Mouse (Mus musculus) urinary bladder, postnatal 4 days (tissue): ENCODE measurements around the gene Mrpl45.
"Not testable (repeated sequence)": the region's sequence is repeated elsewhere in the genome, so short reads cannot be mapped to it uniquely, and the experiment has no call there.

ENCODE experiments used
- DNase-seq, 2 experiments: peaks; one replicate each; pipeline ENCODE4 v3.0.0; 2021 to 2022; ENCODE audit warnings: low spot score in 2 of 2

Mrpl45 gene

DNA sequence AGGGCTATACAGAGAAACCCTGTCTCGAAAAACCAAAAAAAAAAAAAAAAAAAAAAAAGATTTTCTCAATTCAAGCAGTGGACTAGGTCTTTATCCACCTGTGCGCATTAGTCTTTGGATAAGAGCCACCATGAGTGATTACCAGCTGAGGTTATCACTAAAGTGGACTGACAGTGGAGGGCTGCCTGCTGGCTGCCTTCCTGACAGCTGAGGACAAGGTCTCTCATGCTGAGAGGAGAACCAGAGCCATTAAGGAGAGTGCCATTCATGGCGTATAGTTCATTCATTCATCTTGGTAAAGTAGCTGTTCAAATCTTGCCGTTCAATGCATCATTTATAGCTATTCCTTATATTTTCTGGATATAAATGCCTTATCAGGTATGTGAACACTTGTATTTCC is 19.0 kb upstream of the Mrpl45 start:
- DNase-seq: no peak

DNA sequence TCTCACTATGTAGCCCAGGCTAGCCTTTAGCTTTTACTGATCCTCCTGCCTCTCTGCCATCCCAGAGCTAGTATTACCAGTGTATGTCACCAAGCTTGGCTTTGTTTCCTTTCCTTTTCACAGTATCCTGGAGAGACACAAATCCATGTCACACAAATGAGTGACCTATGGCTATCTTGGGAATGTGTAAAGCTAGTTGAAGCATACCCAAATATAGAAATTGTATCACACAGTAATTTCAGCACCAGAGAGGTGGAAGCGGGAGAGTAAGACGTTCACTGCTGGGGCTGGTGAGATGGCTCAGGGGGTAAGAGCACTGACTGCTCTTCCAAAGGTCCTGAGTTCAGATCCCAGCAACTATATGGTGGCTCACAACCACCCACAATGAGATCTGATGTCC is 15.6 kb upstream of the Mrpl45 start:
- no peak for DNase-seq

DNA sequence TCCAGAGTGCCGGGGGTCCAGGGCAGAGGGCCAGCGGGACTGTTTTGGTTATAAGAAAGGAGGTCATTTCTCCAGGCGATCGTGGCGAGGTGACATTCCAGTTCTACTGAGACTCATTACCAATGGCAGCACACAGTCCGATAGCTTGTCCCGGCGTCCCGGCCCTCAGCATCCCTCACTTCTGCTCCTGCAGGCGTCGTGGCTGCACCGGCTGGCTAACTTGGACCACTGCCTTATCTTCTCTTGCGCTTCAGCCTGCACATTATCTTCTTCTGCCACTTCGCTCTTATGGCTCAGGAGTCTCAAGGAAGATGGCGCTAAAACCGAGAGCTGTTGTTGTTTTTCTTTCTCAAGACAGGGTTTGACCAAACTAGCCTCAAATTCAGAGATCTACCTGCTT is 14.1 kb upstream of the Mrpl45 start:
- no peak for DNase-seq

DNA sequence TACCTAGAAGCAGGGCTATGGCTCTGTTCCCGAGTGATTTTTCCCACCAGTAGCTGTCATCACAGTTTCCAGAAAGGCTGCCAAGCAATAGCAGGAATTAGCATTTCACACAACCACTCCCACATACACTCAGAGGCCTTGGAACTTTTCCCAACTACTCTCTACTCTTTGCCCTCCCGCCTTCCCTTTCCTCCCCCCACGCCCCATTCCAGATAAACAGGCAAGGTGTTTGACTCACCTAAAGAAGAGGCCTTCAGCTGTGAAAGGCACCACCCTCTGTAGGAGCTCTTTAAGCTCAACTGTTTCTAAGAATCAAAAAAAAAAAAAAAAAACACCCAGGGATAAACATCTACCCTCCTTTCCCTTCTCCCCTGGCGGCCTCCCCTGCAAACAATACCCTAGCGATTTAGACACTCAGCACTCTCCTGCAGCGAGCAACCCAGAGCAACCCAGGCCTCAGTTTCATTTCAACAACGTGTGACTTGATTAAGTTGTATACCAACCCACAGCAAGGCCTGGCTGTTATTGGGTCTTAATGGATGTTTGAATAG is 13.2 kb upstream of the Mrpl45 start:
- DNase-seq: no peak

DNA sequence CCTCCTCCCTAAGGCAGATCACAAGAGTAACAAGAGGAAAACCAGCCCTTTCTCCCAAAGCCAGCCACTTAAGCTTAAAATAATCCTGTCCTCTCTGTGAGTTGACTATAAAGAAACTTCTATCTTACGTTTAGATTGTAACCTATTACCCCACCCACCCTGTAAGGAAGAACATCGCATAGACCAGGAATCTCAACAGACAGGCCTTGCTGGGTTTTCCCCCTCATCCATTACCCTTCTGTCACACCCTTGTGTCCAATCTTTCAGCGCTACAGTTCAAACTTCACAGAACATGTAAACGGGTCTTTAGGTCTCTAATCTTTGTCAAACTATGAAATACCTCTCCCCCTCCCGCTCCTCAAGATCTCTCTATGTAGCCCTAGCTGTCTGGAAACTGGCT is 10.9 kb upstream of the Mrpl45 start:
- DNase-seq: no peak

DNA sequence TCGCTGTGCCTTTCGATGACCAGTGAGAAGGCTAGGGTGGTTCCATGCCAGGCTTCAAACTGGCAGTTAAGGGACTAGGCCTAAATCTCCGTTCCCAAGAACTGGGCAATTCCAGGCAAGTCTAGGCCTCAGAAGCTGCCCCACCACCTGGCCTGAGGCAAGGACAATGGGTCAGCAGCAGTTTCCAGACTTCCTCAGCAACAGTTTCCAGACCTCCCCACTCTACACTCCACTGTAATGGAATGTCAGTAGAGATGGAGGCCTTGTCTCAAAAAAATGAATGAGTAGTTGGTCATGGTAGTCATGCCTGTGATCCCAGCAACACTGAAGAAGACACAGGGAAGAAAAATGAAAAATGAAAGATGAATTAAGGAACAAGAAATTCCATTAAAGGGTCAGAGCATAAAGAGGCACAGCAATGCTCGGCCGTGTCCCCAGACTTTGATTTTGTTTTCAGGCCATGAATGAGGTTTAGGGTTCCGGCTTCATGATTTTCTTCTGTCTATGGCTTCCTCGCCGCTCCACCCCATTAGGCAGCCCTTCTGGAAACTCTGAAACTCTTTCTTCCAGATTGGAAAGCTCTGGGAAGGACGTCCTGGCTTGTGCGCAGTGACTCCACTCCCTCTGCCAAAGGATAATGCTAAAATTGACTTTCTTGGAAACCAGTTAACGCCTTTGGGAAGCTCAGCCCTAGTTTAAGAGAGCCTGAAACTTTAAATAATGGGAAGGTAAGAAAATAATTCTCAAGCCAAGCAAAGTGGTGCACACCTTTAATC is 8.0 kb upstream of the Mrpl45 start:
- DNase-seq: no peak

DNA sequence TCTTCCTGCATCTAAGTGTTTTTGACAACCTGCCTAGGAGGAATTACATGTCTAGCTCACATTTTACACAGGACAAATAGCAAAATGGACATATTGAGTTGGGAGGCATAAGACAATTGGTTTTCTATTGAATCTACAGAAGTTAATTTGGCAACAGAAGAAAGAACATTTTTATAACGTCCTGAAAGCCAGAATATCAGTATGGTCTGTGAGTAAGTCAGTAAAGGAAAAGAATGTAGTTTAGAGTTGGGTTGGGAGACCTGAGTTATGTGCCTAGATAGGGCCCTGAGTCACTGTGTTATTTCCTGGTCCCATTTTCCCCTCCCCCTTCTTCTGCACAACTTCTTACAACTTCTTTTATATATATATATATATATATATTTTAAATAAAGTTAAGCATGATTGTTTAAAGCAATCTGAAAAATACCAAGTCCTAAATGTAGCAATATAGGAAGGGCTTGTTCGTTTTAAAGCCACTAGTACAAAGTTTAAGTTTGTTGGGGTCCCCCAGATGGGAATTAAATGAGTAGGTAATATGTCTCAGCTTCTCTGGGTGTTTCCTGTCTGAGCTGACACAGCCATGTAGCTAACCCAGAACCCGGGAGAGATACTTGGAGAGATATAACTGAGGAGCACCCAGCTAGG is 6.6 kb upstream of the Mrpl45 start:
- DNase-seq: no peak

DNA sequence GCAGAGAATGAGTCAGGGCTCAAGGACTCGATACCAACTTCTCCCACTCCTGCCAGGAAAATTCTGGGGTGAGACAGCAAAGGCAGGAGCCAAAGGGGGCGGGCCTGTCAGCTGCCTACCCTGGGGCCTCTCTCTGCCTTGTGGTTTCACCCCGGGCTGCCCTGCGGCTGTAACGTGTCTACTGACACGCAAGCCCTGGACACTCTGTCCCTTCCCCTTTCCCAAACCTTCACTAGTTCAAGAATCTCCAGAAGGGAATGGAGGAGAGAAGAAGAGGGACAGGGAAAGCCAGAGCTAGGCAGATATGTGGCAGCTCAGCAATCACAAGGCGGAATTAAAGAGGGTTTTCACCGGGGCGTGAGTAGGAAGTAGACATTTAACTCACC is 6.1 kb upstream of the Mrpl45 start:
- DNase-seq: peak in 1 of 2 experiments; percentile 67

DNA sequence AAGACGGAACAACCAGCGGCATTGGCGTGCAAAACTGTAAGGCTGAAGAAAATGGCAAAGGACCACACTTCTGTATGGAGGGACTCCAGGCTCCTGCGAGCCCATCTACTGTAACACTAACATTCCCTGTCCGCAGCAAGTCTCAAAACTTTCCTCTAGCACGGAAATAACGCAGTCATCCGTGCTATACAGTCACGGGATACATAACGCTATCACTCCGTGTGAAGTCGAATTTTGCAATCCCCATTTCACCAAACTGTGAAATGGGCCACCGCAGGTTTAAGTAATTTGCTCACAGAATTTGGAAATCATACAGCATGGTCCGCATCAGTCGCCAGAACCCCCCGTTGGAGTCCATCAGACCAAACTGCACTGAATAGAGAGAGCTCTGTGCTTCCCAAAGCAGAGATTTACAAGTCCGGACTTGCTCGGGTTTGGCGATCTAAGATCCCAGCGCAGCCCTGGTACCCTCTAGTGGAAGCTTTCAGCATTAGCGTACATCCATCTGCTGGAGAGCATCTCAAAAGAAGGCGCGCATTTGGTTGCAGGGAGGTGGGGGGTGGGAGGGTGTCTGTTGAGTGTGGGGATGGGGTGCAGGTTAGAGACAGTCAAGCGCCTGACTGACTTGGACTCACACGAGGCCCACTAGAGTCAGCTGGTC is 5.5 kb upstream of the Mrpl45 start:
- DNase-seq: peak in 1 of 2 experiments; percentile 68

DNA sequence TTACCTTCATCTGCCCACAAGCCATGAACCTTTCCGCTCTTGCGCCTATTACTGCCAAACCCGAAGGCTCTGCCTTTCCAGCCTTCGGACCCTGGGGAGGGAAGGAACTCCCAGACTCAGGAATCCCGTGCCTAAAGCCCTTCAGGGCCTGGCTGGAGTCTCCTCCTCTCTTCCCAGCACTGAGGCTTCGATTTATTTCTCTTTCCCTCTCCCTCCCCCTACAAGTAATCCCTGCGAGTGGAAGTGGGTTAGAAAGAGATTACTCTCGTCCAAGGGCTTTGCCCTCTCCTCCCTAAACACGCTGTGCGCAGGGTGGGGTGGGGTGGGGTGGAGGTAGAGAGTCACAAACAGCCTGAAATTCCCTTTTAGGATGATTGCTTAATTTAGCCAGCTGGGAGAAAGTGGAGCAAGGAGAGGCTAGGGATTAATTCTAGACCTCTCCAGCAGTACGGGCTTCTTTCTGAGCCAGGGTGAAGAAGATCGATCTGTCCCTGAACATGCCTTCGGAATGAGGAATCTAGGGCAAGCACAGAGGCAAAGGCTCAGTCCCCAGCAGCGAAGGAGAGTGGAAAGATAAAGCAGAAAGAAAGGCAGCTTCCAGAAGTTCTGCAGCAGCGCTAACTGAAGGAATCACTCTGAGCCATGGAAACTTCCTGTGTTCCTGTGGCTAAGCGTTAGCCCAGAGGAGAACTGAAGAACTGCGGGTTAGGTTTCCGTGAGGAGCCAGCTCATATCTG is 4.5 kb upstream of the Mrpl45 start:
- DNase-seq: peak in 1 of 2 experiments; percentile 29

DNA sequence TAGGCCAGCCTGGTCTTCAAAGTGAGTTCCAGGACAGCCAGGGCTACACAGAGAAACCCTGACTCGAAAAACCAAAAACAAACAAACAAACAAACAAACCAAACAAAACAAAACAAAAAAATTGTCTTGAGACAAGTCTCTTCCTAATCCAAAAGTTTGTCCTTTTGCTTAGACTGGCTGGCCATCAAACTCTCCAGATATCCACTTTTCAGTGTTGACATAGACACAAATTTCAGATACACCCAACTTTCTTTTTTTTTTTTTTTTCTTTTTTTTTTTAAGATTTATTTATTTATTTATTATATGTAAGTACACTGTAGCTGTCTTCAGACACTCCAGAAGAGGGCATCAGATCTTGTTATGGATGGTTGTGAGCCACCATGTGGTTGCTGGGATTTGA is 2.6 kb upstream of the Mrpl45 start:
- not testable (repeated sequence) for DNase-seq

DNA sequence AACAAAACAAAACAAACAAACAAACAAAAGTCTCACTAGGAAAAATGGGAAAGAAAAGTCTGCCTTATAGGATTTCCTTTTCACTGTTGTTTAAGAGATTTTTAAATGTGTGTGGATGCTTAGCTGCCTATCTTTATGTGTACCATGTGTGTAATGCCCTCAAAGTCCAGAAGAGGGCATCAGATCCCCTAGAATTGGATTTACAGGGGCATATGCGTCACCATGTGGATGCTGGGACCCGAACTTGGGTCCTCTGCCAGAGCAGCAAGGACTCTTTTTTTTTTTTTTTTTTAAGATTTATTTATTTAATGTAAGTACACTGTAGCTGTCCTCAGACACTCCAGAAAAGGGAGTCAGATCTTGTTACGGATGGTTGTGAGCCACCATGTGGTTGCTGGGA is 1.4 kb upstream of the Mrpl45 start:
- DNase-seq: no peak

DNA sequence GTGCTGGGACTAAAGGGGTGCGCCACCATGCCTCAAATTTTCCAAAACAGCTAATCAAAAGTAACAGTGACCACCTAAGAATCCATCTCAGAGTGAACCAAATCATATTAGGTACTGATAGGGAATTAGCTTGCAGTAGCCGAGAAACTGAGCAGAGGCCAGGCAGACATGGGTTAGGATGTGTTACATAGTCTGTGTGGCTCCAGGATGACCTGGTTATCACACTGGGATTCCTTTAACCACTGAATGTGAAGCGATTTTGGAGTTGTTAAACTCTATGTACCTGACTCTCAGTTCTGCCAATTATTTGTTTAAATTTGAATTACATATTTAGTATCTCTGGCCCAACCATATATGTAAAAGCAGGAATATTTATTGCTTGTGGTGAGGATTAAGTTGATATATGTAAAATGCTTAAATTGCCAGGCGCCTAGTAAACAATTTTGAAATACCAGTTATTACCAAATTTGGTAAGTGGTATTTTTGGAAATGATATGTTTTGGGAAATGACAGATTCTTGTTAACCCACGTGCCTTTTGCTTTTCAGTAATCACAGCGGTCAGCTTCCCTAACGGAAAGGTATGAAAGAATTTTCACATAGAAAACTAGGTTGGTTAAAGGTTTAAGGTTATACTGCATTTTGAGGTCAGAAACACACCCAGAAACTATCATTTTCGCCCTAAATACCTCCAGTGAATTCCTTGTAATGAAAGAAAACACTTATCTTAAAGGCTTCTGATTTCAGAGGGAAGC is 589 bp upstream of the Mrpl45 start:
- DNase-seq: no peak

DNA sequence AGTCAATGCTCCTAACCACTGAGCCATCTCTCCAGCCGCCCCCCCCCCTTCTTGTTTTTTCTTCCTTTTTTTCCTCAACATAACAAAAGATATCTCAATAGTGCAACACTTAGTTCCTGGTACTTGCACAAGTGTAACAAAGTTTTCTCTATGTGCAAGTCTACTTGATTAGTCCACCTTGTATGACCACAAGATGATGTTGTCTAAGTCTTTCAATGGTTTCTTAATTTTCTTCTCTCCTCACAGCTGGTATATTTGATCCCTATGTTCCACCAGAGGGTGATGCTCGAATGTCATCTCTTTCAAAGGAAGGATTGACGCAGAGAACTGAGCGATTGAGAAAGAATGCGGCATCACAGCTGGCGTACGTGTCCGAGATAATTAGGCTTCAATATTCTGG is 5.7 kb downstream of the Mrpl45 start:
- DNase-seq: no peak

DNA sequence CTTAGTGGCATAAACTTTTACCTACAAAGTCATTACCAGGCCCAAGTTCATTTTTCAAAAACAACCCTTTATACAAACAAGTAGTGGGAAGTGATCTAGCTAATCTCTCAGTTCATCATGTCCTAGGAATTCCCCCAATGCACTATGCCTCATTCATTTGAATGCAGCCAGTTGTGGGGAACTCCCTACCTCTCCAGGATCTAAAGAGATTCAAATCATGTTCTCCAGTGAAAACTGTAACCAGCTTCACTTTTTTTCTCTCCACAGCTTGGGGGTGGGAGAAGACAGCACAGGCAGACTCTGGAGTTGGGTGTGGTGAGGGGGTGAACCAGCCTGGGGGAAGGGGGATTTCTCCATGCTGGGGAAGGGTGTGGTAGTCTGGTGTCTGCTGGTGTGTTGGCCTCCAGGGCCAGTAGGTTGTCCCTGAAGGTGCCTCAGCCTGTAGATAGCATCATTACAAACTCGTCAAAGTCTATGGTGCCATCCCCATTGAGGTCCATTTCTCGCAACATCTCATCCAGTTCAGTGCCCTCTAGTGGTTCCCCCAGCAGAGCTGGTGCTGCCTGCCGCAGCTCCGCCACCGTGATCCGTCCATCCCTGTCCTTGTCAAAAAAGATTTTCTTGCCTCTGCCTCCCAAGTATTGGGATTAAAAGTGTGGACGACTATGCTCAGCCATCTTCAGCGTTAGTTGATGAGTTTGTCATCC is 6.5 kb downstream of the Mrpl45 start:
- DNase-seq: not testable (repeated sequence)

DNA sequence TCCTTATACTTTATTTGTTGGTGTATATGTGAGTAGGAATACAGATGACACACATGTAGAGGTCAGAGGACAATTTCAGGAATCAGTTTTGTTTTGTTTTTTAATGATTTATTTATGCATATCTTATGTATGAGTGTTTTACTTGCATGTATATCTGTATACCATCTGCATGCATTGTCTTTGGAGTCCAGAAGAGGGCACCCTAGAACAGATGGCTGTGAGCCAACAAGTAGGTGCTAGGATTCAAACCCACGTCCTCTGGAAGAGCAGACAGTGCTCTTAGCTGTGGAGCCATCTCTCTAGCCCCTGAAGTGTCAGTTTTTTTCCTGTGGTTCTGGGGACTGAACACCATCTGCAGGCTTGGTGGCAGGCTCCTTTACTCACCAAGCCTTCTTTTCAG is 9.7 kb downstream of the Mrpl45 start:
- no peak for DNase-seq

DNA sequence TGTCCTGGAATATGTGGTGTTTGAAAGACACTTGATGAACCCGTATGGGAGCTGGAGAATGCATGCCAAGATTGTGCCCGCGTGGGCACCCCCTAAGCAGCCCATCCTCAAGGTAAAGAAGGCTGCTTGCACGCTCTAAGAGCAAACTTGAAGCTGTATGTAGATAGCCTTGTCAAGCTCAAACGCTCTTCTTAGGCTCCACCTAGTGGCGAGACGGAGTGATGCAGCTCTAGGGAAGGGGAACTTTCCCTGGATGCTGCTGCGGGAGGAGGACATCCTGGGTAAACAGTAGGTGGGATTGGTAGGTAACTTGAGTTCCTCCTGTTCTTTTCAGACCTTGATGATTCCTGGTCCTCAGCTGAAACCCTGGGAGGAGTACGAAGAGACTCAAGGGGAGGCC is 12.6 kb downstream of the Mrpl45 start:
- DNase-seq: no peak

DNA sequence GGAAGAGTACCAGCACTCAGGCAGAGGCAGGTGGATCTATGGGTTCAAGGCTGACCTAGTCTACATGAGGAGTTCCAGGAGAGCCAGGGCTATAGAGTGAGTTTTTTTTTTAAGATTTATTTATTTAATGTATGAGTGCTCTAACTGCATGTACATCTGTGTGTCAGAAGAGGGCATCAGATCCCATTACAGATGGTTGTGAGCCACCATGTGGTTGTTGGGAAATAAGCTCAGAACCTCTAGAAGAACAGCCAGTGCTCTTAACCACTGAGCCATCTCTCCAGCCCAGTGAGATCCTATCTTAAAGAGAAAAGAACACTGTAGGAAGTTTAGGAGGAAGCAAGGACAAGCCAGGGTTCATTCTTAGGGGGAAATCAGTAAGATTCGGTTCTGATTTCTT is 14.8 kb downstream of the Mrpl45 start:
- no peak for DNase-seq

DNA sequence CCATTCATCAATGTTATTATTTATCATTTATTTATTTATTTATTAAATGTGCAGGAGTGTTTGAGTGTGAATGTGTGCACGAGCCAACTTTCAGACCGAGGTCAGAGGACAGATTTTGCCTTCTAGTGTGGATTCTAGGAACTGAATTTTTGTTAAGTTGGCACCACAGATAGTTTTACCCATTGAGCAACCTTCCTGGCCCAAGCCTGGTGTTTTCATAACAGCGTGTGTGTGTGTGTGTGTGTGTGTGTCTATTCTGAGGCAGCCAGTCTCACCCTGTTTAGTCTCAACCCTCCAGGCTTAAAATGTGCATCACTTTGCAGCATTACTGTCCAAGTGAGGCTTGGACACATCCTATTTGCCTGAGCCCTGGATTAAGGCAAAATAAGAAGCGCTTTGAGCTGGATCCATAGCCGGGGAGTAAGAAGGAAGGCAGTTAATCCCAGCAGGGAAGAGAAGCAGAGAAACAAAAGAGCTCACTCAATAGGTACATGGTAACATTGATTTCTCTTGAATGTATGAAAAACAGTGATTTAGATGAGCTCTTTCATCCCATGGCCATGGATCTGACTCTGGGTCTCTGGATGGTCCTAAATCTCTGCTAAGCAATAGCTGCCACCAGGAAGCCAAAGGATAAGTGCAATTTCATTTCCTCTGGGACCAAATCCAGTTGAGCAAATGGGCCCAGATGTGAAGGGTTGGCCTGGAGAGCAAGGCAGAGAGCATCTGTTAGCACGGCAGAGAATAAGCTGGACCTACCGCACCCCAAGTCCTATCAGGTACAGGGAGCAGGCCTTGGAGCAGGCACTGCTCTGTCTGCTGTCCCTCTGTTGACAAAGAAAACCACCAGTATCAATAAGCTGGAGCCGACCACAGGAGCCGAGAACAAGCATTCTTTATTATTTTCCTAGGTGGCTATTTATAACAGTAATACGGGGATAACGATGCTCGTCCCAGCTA is 16.0 kb downstream of the Mrpl45 start:
- no peak for DNase-seq

DNA sequence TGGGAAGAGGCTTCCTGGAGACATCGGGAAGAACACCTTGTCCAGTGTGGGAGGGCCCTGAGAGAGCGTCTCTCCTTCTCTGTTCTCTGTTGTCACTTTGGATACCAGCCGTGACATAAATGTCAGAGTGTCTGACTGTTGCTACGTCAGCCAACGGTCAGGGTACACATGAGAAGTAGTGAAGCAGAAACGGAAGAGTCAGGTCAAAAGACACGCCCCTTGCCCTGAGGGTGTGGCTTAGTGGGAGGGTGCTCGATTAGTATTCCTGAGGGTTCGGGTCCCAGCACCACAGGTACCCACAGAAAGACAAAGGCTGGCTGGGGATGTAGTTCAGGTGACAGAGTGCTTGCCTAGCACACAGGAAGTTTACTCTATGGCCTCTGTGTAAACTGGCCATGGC is 17.5 kb downstream of the Mrpl45 start:
- no peak for DNase-seq
